Mouse (Mus musculus) C2C12 (cell line): ENCODE measurements around the gene Zfp866. TPM values are rescaled to one million over a fixed set of nuclear protein-coding genes. Genes with fewer than 3 reads are reported as not detected.

Source experiments
- H3K27me3 ChIP-seq: one replicate; pipeline ENCODE4 v1.6.1; 2011; ENCODE audit not compliant: control insufficient read depth, insufficient read depth, insufficient read length
- H3K36me3 ChIP-seq: one replicate; pipeline ENCODE4 v1.6.1; 2011; ENCODE audit not compliant: control insufficient read depth, insufficient read depth
- H3K4me3 ChIP-seq: one replicate; pipeline ENCODE4 v1.5.1; 2011; ENCODE audit warnings: mild to moderate bottlenecking, control low read depth; ENCODE audit not compliant: poor library complexity, insufficient read depth, severe bottlenecking
- H3K79me2 ChIP-seq: one replicate; pipeline ENCODE4 v1.6.1; 2011; ENCODE audit not compliant: control insufficient read depth, insufficient read depth
- H3K79me3 ChIP-seq: one replicate; pipeline ENCODE4 v1.6.1; 2011; ENCODE audit warnings: low read depth, control low read depth
- H3ac ChIP-seq: one replicate; pipeline ENCODE3; 2011; ENCODE audit warnings: low read depth; ENCODE audit not compliant: control insufficient read depth, insufficient read length
- CEBPB ChIP-seq: IDR thresholded peaks from one replicate; pipeline ENCODE4 v1.6.1; 2011; ENCODE audit warnings: low read depth, mild to moderate bottlenecking, control low read depth, moderate library complexity
- CTCF ChIP-seq: IDR thresholded peaks from one replicate; pipeline ENCODE4 v1.5.1; 2011; ENCODE audit not compliant: control insufficient read depth, insufficient read depth, insufficient read length
- FOSL1 ChIP-seq: IDR thresholded peaks from one replicate; pipeline ENCODE4 v1.8.0; 2011; ENCODE audit warnings: mild to moderate bottlenecking, low read length; ENCODE audit not compliant: poor library complexity, insufficient read depth, severe bottlenecking
- MAX ChIP-seq: IDR thresholded peaks from one replicate; pipeline ENCODE4 v1.6.1; 2011; ENCODE audit warnings: mild to moderate bottlenecking, control low read depth
- MYOD1 ChIP-seq: IDR thresholded peaks from one replicate; pipeline ENCODE4 v1.6.1; 2011; ENCODE audit warnings: low read depth; ENCODE audit not compliant: control insufficient read depth, insufficient read length
- MYOG ChIP-seq: IDR thresholded peaks from one replicate; pipeline ENCODE4 v1.6.1; 2011; ENCODE audit not compliant: control insufficient read depth, insufficient read length; ENCODE audit errors: extremely low read depth
- USF1 ChIP-seq: IDR thresholded peaks from one replicate; pipeline ENCODE4 v1.6.1; 2011; ENCODE audit warnings: low read depth, mild to moderate bottlenecking, control low read depth, moderate library complexity
- long read RNA-seq, 2 experiments: library from polyadenylated mRNA; unstranded; transcript quantifications; one replicate each; pipeline ENCODE4 v2.0.0; 2019 to 2020
- polyA plus RNA-seq: library from polyadenylated mRNA; unstranded; fragments of >200 nt; fragmentation: generic; extraction: Trizol; gene quantifications from one replicate; pipeline ENCODE4 v1.2.1, GENCODE M21; 2012; ENCODE audit warnings: missing spikeins

The Zfp866 gene
- polyA plus RNA-seq, result 3.9 TPM
- long read RNA-seq, experiment 1, partial matches to known transcripts, result 0 of 1 reads
- long read RNA-seq, experiment 1, other reads (novel, unspliced or antisense), result 0 of 1 reads
- long read RNA-seq, experiment 2, transcript Zfp866-202 (4 exons, 3,245 nt), result major isoform, 29 of 29 reads
- long read RNA-seq, experiment 2, partial matches to known transcripts, result 0 of 29 reads
- long read RNA-seq, experiment 2, other reads (novel, unspliced or antisense), result 0 of 29 reads

GRCm38 (mm10) chr8:69790773-69791367 is at the start of gene Zfp866, which contains the start of gene Atp13a1:
TSS of gene Zfp866 (minus strand) at chr8:69791178.
TSS of gene Atp13a1 (plus strand) at chr8:69791163.
- peak within 1 kb of the TSS; percentile 96 for H3ac ChIP-seq
- peaks cover 29% of the 10 kb centered on the region for H3K79me3 ChIP-seq
- peaks cover 47% of the 10 kb centered on the region for H3K79me2 ChIP-seq
- H3K27me3 ChIP-seq, result no peaks in the 10 kb centered on the region
- H3K4me3 ChIP-seq, result peak within 1 kb of the TSS; percentile 89
- peaks cover 30% of the 10 kb centered on the region for H3K36me3 ChIP-seq
- TF ChIP-seq CTCF (no peak), MYOD1 (no peak), MAX (peak; percentile 76)

- no peak for TF ChIP-seq USF1
- Histone ChIP-seq H3K79me2 (no peaks in the 10 kb centered on the region), H3K79me3 (no peaks in the 10 kb centered on the region), H3K27me3 (no peaks in the 10 kb centered on the region), H3K36me3 (no peaks in the 10 kb centered on the region), H3K4me3 (no peak overlapping the region), H3ac (no peak overlapping the region)
Measured at GRCm38 (mm10) chr8:69837057-69837682, 46.2 kb upstream of the Zfp866 start.

GRCm38 (mm10) chr8:69832298-69832853 is 41.4 kb upstream of the Zfp866 start, which contains the start of gene Pbx4:
TSS of gene Pbx4 (plus strand) at chr8:69832491.
- Histone ChIP-seq H3K4me3 (peak within 1 kb of the TSS; percentile 40), H3K36me3 (no peaks in the 10 kb centered on the region), H3K79me3 (no peaks in the 10 kb centered on the region), H3K27me3 (no peaks in the 10 kb centered on the region), H3ac (peak within 1 kb of the TSS; percentile 63), H3K79me2 (no peaks in the 10 kb centered on the region)
- no peak for TF ChIP-seq USF1
- TF ChIP-seq CTCF, result peak; percentile 5

GRCm38 (mm10) chr8:69826371-69826770 is 35.4 kb upstream of the Zfp866 start:
- peaks cover 3% of the 10 kb centered on the region for H3K36me3 ChIP-seq
- TF ChIP-seq CEBPB (no peak), CTCF (no peak), USF1 (no peak), FOSL1 (no peak), MYOD1 (no peak), MAX (no peak), MYOG (no peak)
- H3K79me2 ChIP-seq, result no peaks in the 10 kb centered on the region
- H3K79me3 ChIP-seq, result no peaks in the 10 kb centered on the region
- no peak overlapping the region for H3K4me3 ChIP-seq
- no peak overlapping the region for H3ac ChIP-seq
- H3K27me3 ChIP-seq, result no peaks in the 10 kb centered on the region

GRCm38 (mm10) chr8:69822386-69823191 is 31.6 kb upstream of the Zfp866 start, which contains the start of gene Lpar2:
TSS of gene Lpar2 (plus strand) at chr8:69822429.
- no peaks in the 10 kb centered on the region for H3K79me2 ChIP-seq
- no peaks in the 10 kb centered on the region for H3K27me3 ChIP-seq
- peak within 1 kb of the TSS; percentile 25 for H3K4me3 ChIP-seq
- TF ChIP-seq FOSL1 (no peak), CEBPB (no peak), MAX (no peak), MYOD1 (no peak), CTCF (no peak), USF1 (no peak), MYOG (no peak)
- H3ac ChIP-seq, result peak within 1 kb of the TSS; percentile 39
- peaks cover 10% of the 10 kb centered on the region for H3K36me3 ChIP-seq
- H3K79me3 ChIP-seq, result no peaks in the 10 kb centered on the region
